Comparison of ENCODE assay signal across 16 mouse cellular contexts in the genomic region with DNA sequence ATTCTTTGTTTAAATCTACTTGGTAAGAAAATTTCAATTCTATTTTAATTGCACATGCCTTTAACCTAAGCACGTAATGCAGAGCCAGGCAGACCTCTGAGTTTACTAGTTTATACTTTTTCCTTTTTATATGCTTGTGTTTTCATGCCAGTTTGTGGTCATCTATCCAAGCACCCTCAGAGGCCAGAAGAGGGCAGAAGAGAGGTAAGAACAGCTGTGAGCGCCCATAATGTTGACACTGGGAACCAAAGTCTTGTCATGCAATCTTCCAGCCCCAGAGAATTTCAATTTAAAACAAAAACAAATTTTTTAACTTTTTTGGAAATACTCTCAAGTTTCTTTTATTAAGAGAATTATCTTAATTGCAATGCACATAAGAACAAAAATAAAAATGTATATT.
DNase-seq lines count a peak whose midpoint lies in the region; ATAC-seq and TF ChIP-seq lines count a peak whose summit lies in the region.
"Had no signal": no experiment of that assay in that cellular context is flagged by ENCODE, and none has a peak within 500 bp of the region (broad histone marks: within the 10 kb centered on the region; RNA-seq: fewer than 3 reads in every experiment).

No protein-coding gene starts in this region.

- TF ChIP-seq CTCF in intestine, postnatal 0 days (IDR thresholded peaks at IDR 0.05; ENCODE audit: low read depth), result peak; percentile 19

- H3K27ac ChIP-seq in intestine, postnatal 0 days (ENCODE audit: low read depth, low read length), result no peak overlapping the region
- no peak overlapping the region for H3K27ac ChIP-seq in intestine, embryonic 16.5 days (ENCODE audit: low read length)
- no peak overlapping the region for H3K27ac ChIP-seq in midbrain, embryonic 14.5 days (replicated peaks; ENCODE audit: low read depth, low read length)
- no peak overlapping the region for H3K27ac ChIP-seq in forebrain, embryonic 13.5 days
- H3K27ac ChIP-seq: left cerebral cortex, adult 2 months; limb, embryonic 10.5 days had no signal

- H3K27me3 ChIP-seq in intestine, postnatal 0 days (replicated peaks; ENCODE audit: control insufficient read depth, insufficient read depth, low read length), result no peaks in the 10 kb centered on the region
- no peaks in the 10 kb centered on the region for H3K27me3 ChIP-seq in intestine, embryonic 16.5 days (replicated peaks; ENCODE audit: control insufficient read depth, insufficient read depth, low read length)
- H3K27me3 ChIP-seq in midbrain, embryonic 14.5 days (ENCODE audit: control insufficient read depth, insufficient read depth, low read length), result no peaks in the 10 kb centered on the region
- no peaks in the 10 kb centered on the region for H3K27me3 ChIP-seq in forebrain, embryonic 13.5 days
- H3K27me3 ChIP-seq: megakaryocyte, embryonic 14.5 days had no signal

- H3K9ac ChIP-seq in intestine, postnatal 0 days (ENCODE audit: low read depth, low read length), result no peak overlapping the region
- H3K9ac ChIP-seq in intestine, embryonic 16.5 days (ENCODE audit: low read depth, low read length), result no peak overlapping the region
- H3K9ac ChIP-seq in midbrain, embryonic 14.5 days (replicated peaks; ENCODE audit: low read length), result no peak overlapping the region
- H3K9ac ChIP-seq in forebrain, embryonic 13.5 days, result no peak overlapping the region

- no peaks in the 10 kb centered on the region for H3K9me3 ChIP-seq in intestine, postnatal 0 days (ENCODE audit: control insufficient read depth)
- H3K9me3 ChIP-seq in intestine, embryonic 16.5 days (ENCODE audit: control insufficient read depth, low read length), result no peaks in the 10 kb centered on the region
- H3K9me3 ChIP-seq in midbrain, embryonic 14.5 days (ENCODE audit: control insufficient read depth, low read length), result no peaks in the 10 kb centered on the region
- no peaks in the 10 kb centered on the region for H3K9me3 ChIP-seq in forebrain, embryonic 13.5 days (replicated peaks)
- H3K9me3 ChIP-seq: limb, embryonic 10.5 days had no signal

- 94% methylated on average over 2 of the region's 2 CpGs for WGBS in intestine, postnatal 0 days
- 82% methylated on average over 2 of the region's 2 CpGs for WGBS in intestine, embryonic 16.5 days
- WGBS in midbrain, embryonic 14.5 days, result 90% methylated on average over 2 of the region's 2 CpGs
- 85% methylated on average over 2 of the region's 2 CpGs for WGBS in forebrain, embryonic 13.5 days

- H3K4me3 ChIP-seq in intestine, postnatal 0 days (ENCODE audit: low read depth, low read length), result no peak overlapping the region
- H3K4me3 ChIP-seq in intestine, embryonic 16.5 days (ENCODE audit: low read length), result no peak overlapping the region
- H3K4me3 ChIP-seq in midbrain, embryonic 14.5 days (replicated peaks; ENCODE audit: low read depth, low read length), result no peak overlapping the region
- no peak overlapping the region for H3K4me3 ChIP-seq in forebrain, embryonic 13.5 days
- H3K4me3 ChIP-seq: left cerebral cortex, adult 2 months; limb, embryonic 10.5 days; megakaryocyte, embryonic 14.5 days had no signal

- no peak overlapping the region for H3K4me2 ChIP-seq in intestine, postnatal 0 days (replicated peaks; ENCODE audit: low read depth)
- H3K4me2 ChIP-seq in intestine, embryonic 16.5 days (ENCODE audit: low read depth, low read length), result no peak overlapping the region
- H3K4me2 ChIP-seq in midbrain, embryonic 14.5 days (ENCODE audit: low read length), result no peak overlapping the region
- H3K4me2 ChIP-seq in forebrain, embryonic 13.5 days, result no peak overlapping the region

- peak; percentile 10 for DNase-seq in lung, postnatal 36 days
- no peak for DNase-seq in lung, adult 18-20 months
- no peak for DNase-seq in midbrain, embryonic 14.5 days
- DNase-seq in Muller cell, postnatal 12 days (ENCODE audit: inconsistent ontology term), result no peak
- DNase-seq: heart, adult 11 months; right cerebral cortex, adult 18-20 months; thymus, adult 2 months had no signal

- H3K36me3 ChIP-seq in intestine, postnatal 0 days (ENCODE audit: control insufficient read depth, insufficient read depth), result peaks cover 16% of the 10 kb centered on the region
- no peaks in the 10 kb centered on the region for H3K36me3 ChIP-seq in intestine, embryonic 16.5 days (ENCODE audit: control insufficient read depth, insufficient read depth, low read length)
- no peaks in the 10 kb centered on the region for H3K36me3 ChIP-seq in midbrain, embryonic 14.5 days (ENCODE audit: control insufficient read depth, insufficient read depth, low read length)
- peaks cover 12% of the 10 kb centered on the region; the same call in 1 of the 2 replicates for H3K36me3 ChIP-seq in forebrain, embryonic 13.5 days (ENCODE audit: poor library complexity, severe bottlenecking)

- H3K4me1 ChIP-seq in intestine, postnatal 0 days (replicated peaks; ENCODE audit: control insufficient read depth, insufficient read depth, low read length), result no peaks in the 10 kb centered on the region
- no peaks in the 10 kb centered on the region for H3K4me1 ChIP-seq in intestine, embryonic 16.5 days (ENCODE audit: control insufficient read depth, insufficient read depth, low read length)
- no peaks in the 10 kb centered on the region for H3K4me1 ChIP-seq in midbrain, embryonic 14.5 days (ENCODE audit: control insufficient read depth, insufficient read depth, low read length)
- H3K4me1 ChIP-seq in forebrain, embryonic 13.5 days, result no peaks in the 10 kb centered on the region
- H3K4me1 ChIP-seq: limb, embryonic 10.5 days; megakaryocyte, embryonic 14.5 days had no signal

- ATAC-seq in intestine, postnatal 0 days, result no peak
- no peak for ATAC-seq in intestine, embryonic 16.5 days
- ATAC-seq in common myeloid progenitor, adult 5-6 weeks (replicated peaks; ENCODE audit: low read depth, poor library complexity, severe bottlenecking), result 0 out of 2 replicates have a peak, but pooled peaks have one; percentile 29
- no peak for ATAC-seq in midbrain, embryonic 14.5 days (ENCODE audit: low FRiP score, low TSS enrichment)
- no peak for ATAC-seq in forebrain, embryonic 13.5 days
- ATAC-seq: forebrain, embryonic 16.5 days; inflammation-experienced regulatory T-cells, adult 6 months had no signal
